Mouse (Mus musculus) thymus, adult 2 months (tissue): ENCODE measurements around the gene Slc15a4.

Source experiments
- CTCF ChIP-seq: fragments of 200-500 bp; IDR thresholded peaks from 2 replicates; pipeline ENCODE4 v1.5.1; 2012; ENCODE audit warnings: mild to moderate bottlenecking, control low read depth, low read length, moderate library complexity, borderline replicate concordance; ENCODE audit not compliant: control insufficient read depth, poor library complexity, insufficient read depth; ENCODE audit errors: extremely low read depth
- POLR2A ChIP-seq: fragments of 200-500 bp; IDR thresholded peaks from 2 replicates; pipeline ENCODE4 v1.6.1; 2012; ENCODE audit warnings: mild to moderate bottlenecking, low read length, control low read depth, moderate library complexity; ENCODE audit not compliant: control insufficient read depth, poor library complexity, insufficient read depth; ENCODE audit errors: extremely low read depth

- TF ChIP-seq POLR2A (no peak), CTCF (no peak)
These were observed 84.6 kb downstream of the Slc15a4 start for GRCm38 (mm10) chr5:127548136-127548535.
